Mouse (Mus musculus) testis, postnatal 14 days (tissue): ENCODE measurements around the gene Pdzrn3.

ENCODE experiments used
- DNase-seq: peaks from one replicate; pipeline ENCODE4 v3.0.0; 2021; ENCODE audit warnings: low spot score

Pdzrn3 gene

GRCm38 (mm10) chr6:101197642-101198041, 180.1 kb downstream of the Pdzrn3 start:
- peak; percentile 15 for DNase-seq

DNA sequence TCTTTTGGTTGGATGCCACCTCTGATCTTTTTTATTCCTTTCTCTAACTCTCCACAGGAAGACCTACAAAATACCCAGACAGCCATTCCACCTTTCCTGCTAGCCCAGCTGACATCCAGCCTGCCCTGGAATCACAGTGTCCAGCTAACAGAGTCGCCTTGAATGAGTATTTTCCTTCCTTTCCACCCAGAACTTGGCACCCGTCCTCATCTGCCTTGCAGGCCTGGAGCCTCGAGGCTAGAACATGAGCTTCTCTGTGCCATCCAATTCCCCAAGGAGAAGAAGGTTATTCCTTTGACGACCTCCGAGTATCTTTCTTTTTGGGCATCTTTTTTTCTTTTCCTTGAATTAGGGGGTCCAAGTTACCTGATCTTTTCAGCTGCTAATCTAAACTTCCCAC, 181.8 kb downstream of the Pdzrn3 start:
- no peak for DNase-seq

DNA sequence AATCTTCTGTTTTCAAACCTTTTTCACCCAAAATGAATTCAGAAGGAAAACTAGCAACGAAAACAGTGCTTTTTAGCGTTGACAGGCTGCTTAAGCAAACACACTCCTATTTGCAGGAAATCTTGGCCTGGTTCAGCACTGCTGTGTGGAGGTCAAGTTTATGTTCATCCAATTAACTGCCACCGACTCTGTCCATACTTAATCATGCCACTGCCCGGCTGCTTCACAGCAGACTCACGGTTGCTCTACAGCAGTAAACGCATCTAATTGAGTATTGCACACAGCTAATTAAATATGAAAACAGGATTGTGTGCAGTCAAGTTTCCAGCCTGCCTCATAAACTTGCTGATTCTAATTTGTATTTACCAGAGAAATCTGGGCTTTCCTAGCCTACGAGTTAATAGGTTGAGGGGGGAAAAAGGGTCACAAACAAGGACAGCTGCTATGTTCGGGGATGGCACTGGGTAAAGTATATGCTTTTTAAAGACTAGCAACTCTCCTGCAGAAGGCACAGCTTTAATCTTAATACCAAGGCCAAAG, 183.2 kb downstream of the Pdzrn3 start:
- DNase-seq: no peak

DNA sequence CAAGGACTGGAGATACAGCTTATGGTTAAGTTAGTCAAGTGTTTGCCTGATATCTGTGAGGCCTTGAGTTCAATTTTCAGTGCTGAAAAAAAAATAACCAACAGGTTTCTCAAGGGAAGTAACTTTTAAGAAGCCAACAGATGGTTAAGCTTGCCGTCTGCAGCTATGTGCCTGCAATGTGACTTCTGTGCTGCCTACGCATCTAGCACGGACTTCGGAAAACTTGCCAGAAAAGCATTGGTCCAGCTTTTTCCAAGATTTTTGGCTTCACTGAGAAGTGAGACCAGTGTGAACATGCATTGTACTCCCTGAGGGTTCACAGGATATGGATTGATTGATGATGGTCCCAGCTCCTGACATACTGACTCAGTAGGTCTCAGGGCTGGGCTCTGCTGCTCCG, 186.1 kb downstream of the Pdzrn3 start:
- DNase-seq: no peak

- no peak for DNase-seq
Observed at GRCm38 (mm10) chr6:101187322-101187721, 190.4 kb downstream of the Pdzrn3 start.

- DNase-seq: no peak
Observed at GRCm38 (mm10) chr6:101186887-101187286, 190.8 kb downstream of the Pdzrn3 start.

- DNase-seq: no peak
Observed at GRCm38 (mm10) chr6:101184103-101184785, 193.5 kb downstream of the Pdzrn3 start.

DNA sequence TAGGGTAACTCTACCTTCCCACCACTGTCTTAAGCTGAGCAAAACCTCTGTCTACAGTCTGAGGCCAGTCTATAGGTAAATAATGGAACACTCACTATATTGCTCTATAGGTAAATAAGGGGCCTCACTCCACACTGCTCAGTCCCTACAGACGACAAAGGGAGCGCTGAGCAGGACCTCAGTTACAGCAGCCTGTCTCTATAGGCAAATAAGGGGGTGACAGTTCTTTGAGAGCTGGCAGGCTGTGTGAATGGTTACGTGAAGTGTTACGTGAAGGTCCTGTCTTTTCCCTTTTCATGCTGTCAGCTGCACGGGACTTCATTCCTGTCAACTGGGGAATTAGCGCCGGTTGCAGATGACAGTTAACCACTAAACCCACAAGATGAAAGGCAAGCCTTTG, 207.0 kb downstream of the Pdzrn3 start:
- no peak for DNase-seq

GRCm38 (mm10) chr6:101153511-101153921, 224.2 kb downstream of the Pdzrn3 start:
- DNase-seq: no peak

- DNase-seq: no peak
Observed at GRCm38 (mm10) chr6:101135368-101135767, 242.3 kb downstream of the Pdzrn3 start.

GRCm38 (mm10) chr6:101125396-101125795, 252.3 kb downstream of the Pdzrn3 start:
- no peak for DNase-seq

DNA sequence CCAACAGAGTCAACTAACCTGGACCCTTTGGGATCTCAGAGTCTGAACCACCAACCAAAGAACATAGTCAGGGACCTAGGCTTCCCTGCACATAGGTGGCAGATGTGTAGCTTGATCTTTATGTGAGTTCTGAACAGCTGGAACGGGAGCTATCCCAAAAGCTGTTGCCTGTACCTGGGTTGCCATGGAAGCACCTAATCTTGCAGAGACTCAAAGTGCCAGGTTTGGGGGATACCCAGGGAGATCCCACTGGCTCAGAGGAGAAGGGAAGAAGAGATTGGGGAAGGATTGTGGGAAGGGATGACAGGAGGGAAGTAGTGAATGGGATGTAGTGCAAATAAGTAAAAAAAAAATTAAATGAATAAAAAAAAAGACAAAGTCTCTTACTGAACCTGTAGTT, 268.7 kb downstream of the Pdzrn3 start:
- no peak for DNase-seq

- DNase-seq: no peak
Observed at GRCm38 (mm10) chr6:101103506-101103905, 274.2 kb downstream of the Pdzrn3 start.

GRCm38 (mm10) chr6:101101709-101102654, 275.7 kb downstream of the Pdzrn3 start:
- DNase-seq: no peak
